Mouse (Mus musculus): ENCODE measurements around the gene Tmem132e.

GRCm38 (mm10) chr11:82371577-82371976 is 17.1 kb upstream of the Tmem132e start:
- no peak for TF ChIP-seq UBTF (IDR thresholded peaks at IDR 0.05; ENCODE audit: low read depth, low read length)
- no peak for TF ChIP-seq POLR2A (IDR thresholded peaks at IDR 0.05; ENCODE audit: low read depth, low read length)
- no peak for TF ChIP-seq CTCF (conservative IDR thresholded peaks at IDR 0.05 in 1 of 2, IDR thresholded peaks at IDR 0.05 in 1 of 2; ENCODE audit: low read depth in 2 of 2, low read length in 2 of 2)
- no peak for TF ChIP-seq POLR2AphosphoS2 (IDR thresholded peaks at IDR 0.05; ENCODE audit: low read depth, low read length)
- no peak for TF ChIP-seq PAX5 (IDR thresholded peaks at IDR 0.05; ENCODE audit: low read length)
- TF ChIP-seq ZNF384 (IDR thresholded peaks at IDR 0.05; ENCODE audit: low read depth, low read length) = no peak
- no peak for TF ChIP-seq ZC3H11A (IDR thresholded peaks at IDR 0.05; ENCODE audit: low read depth, low read length)
- no peak for TF ChIP-seq CHD1 (IDR thresholded peaks at IDR 0.05; ENCODE audit: low read depth, low read length)
- no peak for TF ChIP-seq USF1 (IDR thresholded peaks at IDR 0.05; ENCODE audit: low read depth, low read length)
- TF ChIP-seq NRF1 (IDR thresholded peaks at IDR 0.05; ENCODE audit: low read depth, low read length) = no peak
- TF ChIP-seq EP300 (IDR thresholded peaks at IDR 0.05; ENCODE audit: low read length) = no peak
- TF ChIP-seq ZKSCAN1 (IDR thresholded peaks at IDR 0.05; ENCODE audit: borderline replicate concordance, low read depth, low read length) = no peak

Measured in CH12.LX (cell line).